Mouse (Mus musculus) erythroblast, embryonic 14.5 days (primary cell): ENCODE measurements around the gene Plekhh2.

Source experiments
- GATA1 ChIP-seq: IDR thresholded peaks from 2 replicates; pipeline ENCODE4 v1.6.1; 2012; ENCODE audit warnings: low read length, inconsistent platforms, mixed read lengths
- TAL1 ChIP-seq: IDR thresholded peaks from 3 replicates; pipeline ENCODE4 v1.6.1; 2012; ENCODE audit warnings: low read length, inconsistent platforms, mixed read lengths

DNA sequence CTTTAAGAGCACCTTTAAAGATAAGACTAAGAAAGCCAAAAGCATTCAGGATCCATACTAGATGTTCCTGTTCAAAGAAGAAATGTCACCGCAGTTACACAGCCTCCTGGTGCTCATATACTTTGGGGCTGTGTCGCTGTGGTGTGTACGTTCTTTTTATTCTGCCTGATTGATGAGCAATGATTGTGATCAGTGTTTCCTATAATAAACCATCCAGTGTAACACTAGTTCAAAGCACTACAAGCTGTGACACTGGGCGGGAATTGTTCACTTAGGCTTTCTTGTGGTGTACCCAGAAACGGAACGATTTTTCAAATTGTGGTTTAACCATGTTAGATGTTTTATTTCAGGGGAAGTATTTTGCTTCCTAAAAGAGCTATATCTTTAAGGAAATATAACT, 120.1 kb downstream of the Plekhh2 start:
- no peak for TF ChIP-seq GATA1
- TF ChIP-seq TAL1 = no peak
